In genomic region chr14:33146287-33146686, GRCm38 (mm10) we compare ENCODE assay signal across 9 mouse cellular contexts. TPM values are rescaled to one million over a fixed set of nuclear protein-coding genes. Genes with fewer than 3 reads are reported as not detected.
DNase-seq lines count a peak whose midpoint lies in the region; ATAC-seq and TF ChIP-seq lines count a peak whose summit lies in the region.
"Had no signal": no experiment of that assay in that cellular context is flagged by ENCODE, and none has a peak within 500 bp of the region (broad histone marks: within the 10 kb centered on the region; RNA-seq: fewer than 3 reads in every experiment).

No protein-coding gene starts in this region.

- dilution Hi-C loops in CH12.LX (cut with MboI; ENCODE audit: extremely low pct_ligation_motif_present, extremely low pct_unique_long_range_greater_than_20kb, low sequenced_read_pairs): no loop called here

- no peak overlapping the region for H3K27ac ChIP-seq in CH12.LX (ENCODE audit: insufficient read depth, low read depth)
- H3K27ac ChIP-seq in midbrain, embryonic 16.5 days (ENCODE audit: low read length): no peak overlapping the region
- H3K27ac ChIP-seq: liver, embryonic 13.5 days had no signal

- no peak for ATAC-seq in CD4-positive, CD25-positive, alpha-beta regulatory T cell, adult 4 months
- peak; percentile 60 to 72; a peak in 2 of 4 replicates for ATAC-seq in hematopoietic stem cell, adult 5-6 weeks (replicated peaks in 1 of 2; ENCODE audit: insufficient read depth in 1 of 2, low FRiP score in 2 of 2, low TSS enrichment in 1 of 2, low read depth in 1 of 2, poor library complexity in 2 of 2, severe bottlenecking in 2 of 2)
- no peak for ATAC-seq in erythroid progenitor cell, adult 5-6 weeks (replicated peaks; ENCODE audit: low FRiP score, poor library complexity, severe bottlenecking)
- ATAC-seq in midbrain, embryonic 16.5 days: no peak

- TF ChIP-seq EP300 in CH12.LX (IDR thresholded peaks at IDR 0.05; ENCODE audit: low read length): no peak

- peak; percentile 67 for TF ChIP-seq RAD21 in CH12.LX (IDR thresholded peaks at IDR 0.05; ENCODE audit: low read depth, low read length)

- peaks cover 90 to 98% of the 10 kb centered on the region in 2 experiments for H3K36me3 ChIP-seq in CH12.LX (replicated peaks in 1 of 2; ENCODE audit: control insufficient read depth in 1 of 2, insufficient read depth in 1 of 2, low read length in 1 of 2)
- H3K36me3 ChIP-seq in midbrain, embryonic 16.5 days (ENCODE audit: control insufficient read depth, insufficient read depth, low read length): no peaks in the 10 kb centered on the region
- H3K36me3 ChIP-seq: liver, embryonic 13.5 days had no signal

- no peaks in the 10 kb centered on the region; the same call in 1 of the 2 replicates for H3K79me2 ChIP-seq in CH12.LX (replicated peaks; ENCODE audit: control insufficient read depth, extremely low read depth, insufficient read depth, poor library complexity, severe bottlenecking)

- no peaks in the 10 kb centered on the region for H3K9me3 ChIP-seq in CH12.LX (replicated peaks; ENCODE audit: low read length)
- H3K9me3 ChIP-seq in midbrain, embryonic 16.5 days (replicated peaks; ENCODE audit: control insufficient read depth, low read length, poor library complexity, severe bottlenecking): no peaks in the 10 kb centered on the region
- H3K9me3 ChIP-seq: liver, embryonic 13.5 days had no signal

- H3K4me1 ChIP-seq in CH12.LX (ENCODE audit: control insufficient read depth in 1 of 2, insufficient read depth in 2 of 2): no peaks in the 10 kb centered on the region
- H3K4me1 ChIP-seq in midbrain, embryonic 16.5 days (ENCODE audit: control insufficient read depth, insufficient read depth, low read length): no peaks in the 10 kb centered on the region
- H3K4me1 ChIP-seq: liver, embryonic 13.5 days had no signal

- peak; percentile 8 for DNase-seq in CD4-positive, CD25-positive, alpha-beta regulatory T cell, adult 2 months (ENCODE audit: low read depth, low spot score)
- peak; percentile 10 for DNase-seq in layer of hippocampus, adult 11-12 months (ENCODE audit: low spot score)
- no peak for DNase-seq in layer of hippocampus, adult 9-11 months
- peak; percentile 70 for DNase-seq in CH12.LX (ENCODE audit: extremely low read depth)
- DNase-seq: liver, embryonic 13.5 days had no signal

- peak; percentile 78 to 90 for TF ChIP-seq CTCF in CH12.LX (conservative IDR thresholded peaks at IDR 0.05 in 1 of 2, IDR thresholded peaks at IDR 0.05 in 1 of 2; ENCODE audit: low read depth in 2 of 2, low read length in 2 of 2)

- no peak for TF ChIP-seq POLR2A in CH12.LX (IDR thresholded peaks at IDR 0.05; ENCODE audit: low read depth, low read length)

- H3K4me3 ChIP-seq in CH12.LX (replicated peaks in 1 of 3; ENCODE audit: low read depth in 2 of 3, low read length in 2 of 3, poor library complexity in 1 of 3): no peak overlapping the region
- no peak overlapping the region for H3K4me3 ChIP-seq in midbrain, embryonic 16.5 days (ENCODE audit: low read depth, low read length)
- H3K4me3 ChIP-seq: liver, embryonic 13.5 days had no signal

- no peak overlapping the region for H3K4me2 ChIP-seq in CH12.LX (ENCODE audit: insufficient read depth, low read depth, poor library complexity, severe bottlenecking)
- H3K4me2 ChIP-seq in midbrain, embryonic 16.5 days (ENCODE audit: low read length): no peak overlapping the region
- H3K4me2 ChIP-seq: liver, embryonic 13.5 days had no signal

- in situ Hi-C loops in CH12.LX (cut with MboI; ENCODE audit: low pct_ligation_motif_present, low pct_unique_long_range_greater_than_20kb, low sequenced_read_pairs): loop anchor here (10.0 kb wide), 1 partner anchor 49 kb away; no protein-coding TSS in a partner anchor

- no peaks in the 10 kb centered on the region for H3K27me3 ChIP-seq in CH12.LX (replicated peaks)
- peaks cover 10% of the 10 kb centered on the region; the same call in 1 of the 2 replicates for H3K27me3 ChIP-seq in midbrain, embryonic 16.5 days (ENCODE audit: control insufficient read depth, insufficient read depth, low read depth, low read length)
- H3K27me3 ChIP-seq: liver, embryonic 13.5 days had no signal

- H3K9ac ChIP-seq in CH12.LX (ENCODE audit: insufficient read depth, low read depth): no peak overlapping the region
- H3K9ac ChIP-seq in midbrain, embryonic 16.5 days (ENCODE audit: low read depth, low read length): no peak overlapping the region
- H3K9ac ChIP-seq: liver, embryonic 13.5 days had no signal

- 20% methylated on average over 2 of the region's 2 CpGs for WGBS in midbrain, embryonic 16.5 days

TF ChIP-seq in CH12.LX, 34 proteins besides CTCF, POLR2A, EP300 and RAD21:
- TF ChIP-seq ZNF384 (IDR thresholded peaks at IDR 0.05; ENCODE audit: low read depth, low read length) (no peak), USF2 (conservative IDR thresholded peaks at IDR 0.05; ENCODE audit: low read depth, low read length) (no peak), JUN (IDR thresholded peaks at IDR 0.05; ENCODE audit: insufficient read depth, low read depth, low read length) (no peak), MAX (IDR thresholded peaks at IDR 0.05; ENCODE audit: low read length) (no peak), MYC (IDR thresholded peaks at IDR 0.05; ENCODE audit: low read depth, low read length) (no peak), ETS1 (conservative IDR thresholded peaks at IDR 0.05; ENCODE audit: low read depth, low read length) (no peak), NELFE (IDR thresholded peaks at IDR 0.05; ENCODE audit: low read depth, low read length) (peak; percentile 28; the same call in 1 of the 2 replicates), SIN3A (IDR thresholded peaks at IDR 0.05; ENCODE audit: low read length) (0 out of 2 replicates have a peak, but pooled peaks have one; percentile 30), E2F4 (IDR thresholded peaks at IDR 0.05; ENCODE audit: insufficient replicate concordance, low read depth, low read length) (no peak), SMC3 (IDR thresholded peaks at IDR 0.05; ENCODE audit: low read depth, low read length) (peak; percentile 87), ZC3H11A (IDR thresholded peaks at IDR 0.05; ENCODE audit: low read depth, low read length) (peak; percentile 9; the same call in 1 of the 2 replicates)
TF ChIP-seq in CH12.LX: peak in this region for 4.

RNA-seq across cellular contexts. Expression of gene Wdfy4, which starts 39.0 kb away (rescaled TPM):
- 1 to 10 TPM in 1 of 2 experiments, not detected in 1; 2.1 TPM for polyA plus RNA-seq in CD4-positive, CD25-positive, alpha-beta regulatory T cell, adult 4 months (2017; shearing (Covaris generic))
- total RNA-seq in CH12.LX (2012; rRNA removed) (140 and 146 TPM in 2 replicates), CH12.LX (2014; rRNA removed) (54.0 and 56.0 TPM in 2 replicates)
- polyA plus RNA-seq in CH12.LX (2012; ENCODE audit: insufficient read length, low read depth): 102 and 115 TPM in 2 replicates
- 58.7 and 94.4 TPM in 2 replicates for total RNA-seq in hematopoietic stem cell, adult 5-6 weeks (2017)
- total RNA-seq in erythroid progenitor cell, adult 5-6 weeks (2015; ENCODE audit: low replicate concordance): 9.6 and 32.4 TPM in 2 replicates
- total RNA-seq in erythroid progenitor cell, adult 5-6 weeks (2017; ENCODE audit: low replicate concordance): 5.2 and 7.8 TPM in 2 replicates
- 0.06 and 0.45 TPM in 2 replicates for polyA plus RNA-seq in midbrain, embryonic 16.5 days (2015; fragmentation: Nextera tagmentation; extraction: Ambion mirVana)

Comparison
In these comparisons a context has a peak if more than half of its experiments do, and no peak if none do; other contexts are left out.
1. ATAC-seq: peak in hematopoietic stem cell, adult 5-6 weeks (2 of 2); none in CD4-positive, CD25-positive, alpha-beta regulatory T cell, adult 4 months (single experiment), erythroid progenitor cell, adult 5-6 weeks (single experiment) and midbrain, embryonic 16.5 days (single experiment).